Mouse (Mus musculus) small intestine, adult 2 months (tissue): ENCODE results near the gene Zfpm1. TPM values are rescaled to one million over a fixed set of nuclear protein-coding genes. Genes with fewer than 3 reads are reported as not detected.

Experiments
- H3K27ac ChIP-seq: fragments of 200-500 bp; 2 replicates; pipeline ENCODE4 v1.5.1; 2012; ENCODE audit warnings: low read depth, low read length, control low read depth, inconsistent platforms; ENCODE audit not compliant: insufficient read depth
- H3K27me3 ChIP-seq: fragments of 200-500 bp; 2 replicates; pipeline ENCODE4 v1.6.1; 2012; ENCODE audit warnings: mild to moderate bottlenecking, moderate library complexity, low read length, inconsistent platforms; ENCODE audit not compliant: control insufficient read depth, insufficient read depth
- H3K36me3 ChIP-seq: fragments of 200-500 bp; 2 replicates; pipeline ENCODE4 v1.6.1; 2012; ENCODE audit warnings: mild to moderate bottlenecking, low read length, control low read depth, inconsistent platforms; ENCODE audit not compliant: control insufficient read depth, insufficient read depth
- H3K4me1 ChIP-seq: fragments of 200-500 bp; 2 replicates; pipeline ENCODE4 v1.6.1; 2012; ENCODE audit warnings: low read length, inconsistent platforms, mixed read lengths; ENCODE audit not compliant: control insufficient read depth, insufficient read depth, insufficient read length
- H3K4me3 ChIP-seq: fragments of 200-500 bp; 2 replicates; pipeline ENCODE4 v1.5.1; 2012; ENCODE audit warnings: low read depth, mild to moderate bottlenecking, control low read depth, inconsistent platforms, low read length, moderate library complexity
- CTCF ChIP-seq: fragments of 200-500 bp; IDR thresholded peaks from 2 replicates; pipeline ENCODE4 v1.5.1; 2012; ENCODE audit warnings: low read depth, mild to moderate bottlenecking, control low read depth, inconsistent platforms, low read length, moderate library complexity, mixed read lengths; ENCODE audit not compliant: insufficient replicate concordance, insufficient read length; ENCODE audit errors: extremely low read depth
- POLR2A ChIP-seq: fragments of 200-500 bp; IDR thresholded peaks from 2 replicates; pipeline ENCODE4 v1.6.1; 2012; ENCODE audit warnings: low read depth, mild to moderate bottlenecking, control low read depth, inconsistent platforms, low read length, moderate library complexity
- WGBS: fragments of 180-500 bp; shearing (Covaris S2); methylation state at CpG from one replicate; pipeline ENCODE4 v1.1.7; 2018; 5-methylcytosine and 5-hydroxymethylcytosine counted together
- polyA plus RNA-seq: library from polyadenylated mRNA; depleted of rRNA; stranded (reverse); fragments of >200 nt; gene quantifications from 2 replicates; pipeline ENCODE4 v1.2.3, GENCODE M21; 2012

Gene Zfpm1
- polyA plus RNA-seq, 1 experiment, result 153 TPM

- no peaks in the 10 kb centered on the region for H3K36me3 ChIP-seq
- H3K27ac ChIP-seq, result peak overlapping the region; percentile 43
- H3K4me1 ChIP-seq, result peaks cover 52% of the 10 kb centered on the region
- H3K4me3 ChIP-seq, result 0 out of 2 replicates have a peak overlapping the region, but pooled peaks have one; percentile 1
- H3K27me3 ChIP-seq, result no peaks in the 10 kb centered on the region
- TF ChIP-seq POLR2A (no peak), CTCF (no peak)
- 23% methylated on average over 24 of the region's 24 CpGs for WGBS
Measured at GRCm38 (mm10) chr8:122296173-122297001, 14.4 kb downstream of the Zfpm1 start.

DNA sequence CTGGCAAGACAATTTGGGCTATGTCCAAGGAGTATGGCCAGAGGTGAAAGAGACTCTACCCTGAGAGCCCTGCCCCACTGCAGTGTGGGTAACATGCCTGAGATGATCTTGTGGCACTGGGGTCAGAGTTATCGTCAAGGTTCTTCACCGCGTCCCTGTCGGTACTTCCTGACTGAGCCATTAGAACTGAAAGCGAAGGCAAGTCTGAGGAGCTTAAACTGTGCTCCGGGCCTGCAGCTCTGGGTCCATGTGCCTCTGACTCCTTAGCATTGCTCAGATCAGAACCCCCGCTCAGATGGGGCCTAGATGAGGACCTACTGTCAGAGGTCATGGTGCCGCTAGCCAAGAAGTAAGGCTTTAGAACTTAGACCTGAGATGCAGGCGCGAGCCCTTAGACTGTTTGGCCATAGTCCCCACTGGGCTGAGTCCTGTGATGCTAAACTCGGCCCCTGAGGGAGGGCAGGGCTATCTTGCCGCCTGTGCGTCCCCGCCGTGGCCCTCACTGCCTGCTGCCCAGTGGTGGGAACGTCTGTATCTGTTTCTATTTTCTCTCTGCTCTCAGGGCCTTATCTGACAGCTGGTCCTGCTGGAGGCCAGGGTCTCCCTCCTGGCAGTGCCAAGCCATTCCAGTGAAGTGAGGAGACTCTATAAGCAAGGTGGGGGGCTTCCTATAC is 17.8 kb downstream of the Zfpm1 start:
- H3K36me3 ChIP-seq, result no peaks in the 10 kb centered on the region
- 46% methylated on average over 16 of the region's 16 CpGs for WGBS
- no peaks in the 10 kb centered on the region for H3K27me3 ChIP-seq
- H3K4me3 ChIP-seq, result no peak overlapping the region
- peak overlapping the region; percentile 65 for H3K27ac ChIP-seq
- H3K4me1 ChIP-seq, result peaks cover 66% of the 10 kb centered on the region
- TF ChIP-seq POLR2A (no peak), CTCF (no peak)

GRCm38 (mm10) chr8:122301081-122301480 is 19.1 kb downstream of the Zfpm1 start:
- H3K27ac ChIP-seq, result no peak overlapping the region
- WGBS, result 83% methylated on average over 13 of the region's 13 CpGs

DNA sequence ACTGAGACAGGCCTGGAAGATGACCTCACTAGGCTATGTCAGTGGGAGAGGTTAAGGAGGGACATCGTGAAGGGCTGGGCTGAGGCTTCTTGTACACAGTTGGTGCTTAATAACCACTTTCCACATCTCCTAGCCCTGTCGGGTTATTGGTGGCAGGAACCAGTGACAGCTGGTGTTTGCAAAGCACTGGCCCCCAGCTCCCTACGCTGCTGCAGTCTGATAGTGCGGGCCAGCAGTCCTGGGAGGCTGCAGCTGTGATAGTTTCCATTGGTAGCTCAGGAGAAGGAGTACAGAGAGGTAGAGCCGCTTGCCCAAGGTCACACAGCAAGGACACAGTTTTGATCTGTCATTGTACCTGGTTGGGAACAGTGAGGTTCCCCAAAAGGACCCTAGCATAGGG is 19.9 kb downstream of the Zfpm1 start:
- no peak for TF ChIP-seq POLR2A
- TF ChIP-seq CTCF, result no peak
- Histone ChIP-seq H3K4me1 (peaks cover 67% of the 10 kb centered on the region), H3K36me3 (peaks cover 4% of the 10 kb centered on the region; the same call in 1 of the 2 replicates), H3K27me3 (no peaks in the 10 kb centered on the region), H3K4me3 (no peak overlapping the region), H3K27ac (no peak overlapping the region)
- WGBS, result 58% methylated on average over 5 of the region's 5 CpGs

More at GRCm38 (mm10) chr8:122301081-122301480, 19.1 kb downstream of the Zfpm1 start:
- peaks cover 4% of the 10 kb centered on the region; the same call in 1 of the 2 replicates for H3K36me3 ChIP-seq
- no peaks in the 10 kb centered on the region for H3K27me3 ChIP-seq
- no peak for TF ChIP-seq POLR2A
- TF ChIP-seq CTCF, result no peak
- peaks cover 69% of the 10 kb centered on the region for H3K4me1 ChIP-seq
- no peak overlapping the region for H3K4me3 ChIP-seq

DNA sequence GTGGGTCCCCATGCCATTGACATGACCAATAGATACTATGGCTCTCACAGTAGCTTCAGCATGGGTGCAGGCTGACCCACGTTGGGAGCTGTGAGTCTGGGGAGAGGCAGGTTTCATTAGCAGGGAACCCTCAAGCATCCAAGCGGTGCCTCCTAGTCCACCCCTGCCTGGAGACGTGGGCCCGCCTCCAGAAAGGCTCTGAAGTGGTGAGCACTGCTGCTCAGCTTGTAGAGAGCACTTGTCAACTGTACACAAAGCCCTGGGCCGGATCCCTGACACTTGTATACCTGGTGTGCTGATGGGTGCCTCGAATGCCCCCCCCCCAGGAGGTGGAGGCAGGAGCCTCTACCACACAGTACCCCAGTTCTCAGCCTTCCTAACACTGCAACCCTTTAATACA is 21.5 kb downstream of the Zfpm1 start:
- WGBS, result 41% methylated on average over 6 of the region's 6 CpGs
- no peak for TF ChIP-seq POLR2A
- TF ChIP-seq CTCF, result no peak

DNA sequence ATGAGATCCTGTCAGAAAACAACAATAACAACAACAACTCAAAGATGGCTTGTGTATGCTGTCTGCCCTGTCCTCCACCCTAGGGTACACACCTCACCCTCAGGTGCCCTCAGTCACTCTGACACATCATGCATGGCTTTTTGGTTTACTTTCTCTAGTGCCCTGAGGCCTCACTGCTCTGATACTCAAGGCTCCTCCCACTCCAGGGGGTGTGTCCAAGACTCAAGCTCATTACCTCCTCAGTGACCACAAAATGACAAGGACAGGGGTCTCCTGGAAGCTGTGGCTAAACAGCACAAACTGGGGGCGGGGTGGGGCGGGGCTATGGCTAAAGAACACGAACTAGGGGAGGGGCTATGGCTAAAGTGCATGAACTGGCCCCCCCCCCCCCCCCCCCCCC is 22.1 kb downstream of the Zfpm1 start:
- Histone ChIP-seq H3K36me3 (peaks cover 19% of the 10 kb centered on the region), H3K4me1 (peaks cover 65% of the 10 kb centered on the region), H3K4me3 (no peak overlapping the region), H3K27me3 (no peaks in the 10 kb centered on the region), H3K27ac (no peak overlapping the region)
- no peak for TF ChIP-seq POLR2A
- WGBS, result 32% methylated on average over 3 of the region's 3 CpGs

More for the DNA sequence above, 21.5 kb downstream of the Zfpm1 start:
- H3K27ac ChIP-seq, result no peak overlapping the region
- H3K4me3 ChIP-seq, result no peak overlapping the region
- H3K36me3 ChIP-seq, result peaks cover 13% of the 10 kb centered on the region
- peaks cover 70% of the 10 kb centered on the region for H3K4me1 ChIP-seq
- H3K27me3 ChIP-seq, result no peaks in the 10 kb centered on the region

- peaks cover 51% of the 10 kb centered on the region for H3K4me1 ChIP-seq
- H3K27ac ChIP-seq, result peak overlapping the region; percentile 89
- TF ChIP-seq CTCF (no peak), POLR2A (no peak)
- H3K36me3 ChIP-seq, result peaks cover 24% of the 10 kb centered on the region
- H3K27me3 ChIP-seq, result no peaks in the 10 kb centered on the region
- H3K4me3 ChIP-seq, result no peak overlapping the region
- 31% methylated on average over 26 of the region's 26 CpGs for WGBS
Measured at GRCm38 (mm10) chr8:122306660-122307399, 24.9 kb downstream of the Zfpm1 start.
